Mouse (Mus musculus) midbrain, embryonic 11.5 days (tissue): ENCODE measurements around the gene Socs3. TPM values are rescaled to one million over a fixed set of nuclear protein-coding genes. Genes with fewer than 3 reads are reported as not detected.

ENCODE experiments used
- ATAC-seq: fragments of 200-750 bp; cut with Nextera tagmentation; 2 replicates; pipeline ENCODE4 v1.8.0; 2017; ENCODE audit warnings: moderate TSS enrichment, moderate library complexity; ENCODE audit not compliant: low FRiP score
- DNase-seq: peaks from one replicate; pipeline ENCODE4 v3.0.0; 2015; ENCODE audit warnings: low spot score; ENCODE audit errors: missing footprints
- H3K27ac ChIP-seq: fragments of 300-500 bp; sonication (generic); 2 replicates; pipeline ENCODE4 v1.5.1; 2014; ENCODE audit warnings: low read depth, low read length
- H3K27me3 ChIP-seq: fragments of 300-500 bp; sonication (generic); 2 replicates; pipeline ENCODE4 v1.6.1; 2014; ENCODE audit warnings: mild to moderate bottlenecking, low read length, moderate library complexity, mixed read lengths; ENCODE audit not compliant: control insufficient read depth, insufficient read depth
- H3K36me3 ChIP-seq: fragments of 300-500 bp; sonication (generic); 2 replicates; pipeline ENCODE4 v1.6.1; 2014; ENCODE audit warnings: mild to moderate bottlenecking, low read length, moderate library complexity, mixed read lengths; ENCODE audit not compliant: control insufficient read depth, insufficient read depth
- H3K4me1 ChIP-seq: fragments of 300-500 bp; sonication (generic); 2 replicates; pipeline ENCODE4 v1.6.1; 2014; ENCODE audit warnings: low read length; ENCODE audit not compliant: control insufficient read depth, insufficient read depth
- H3K4me2 ChIP-seq: fragments of 300-500 bp; sonication (generic); 2 replicates; pipeline ENCODE4 v1.6.1; 2014; ENCODE audit warnings: mild to moderate bottlenecking, moderate library complexity
- H3K4me3 ChIP-seq: fragments of 300-500 bp; sonication (generic); 2 replicates; pipeline ENCODE4 v1.5.1; 2014; ENCODE audit warnings: low read depth, low read length
- H3K9ac ChIP-seq: fragments of 300-500 bp; sonication (generic); 2 replicates; pipeline ENCODE4 v1.6.1; 2014; ENCODE audit warnings: low read length
- H3K9me3 ChIP-seq: fragments of 300-500 bp; sonication (generic); 2 replicates; pipeline ENCODE4 v1.6.1; 2016; ENCODE audit warnings: low read length; ENCODE audit not compliant: control insufficient read depth
- WGBS: fragments of 180-500 bp; shearing (Covaris S2); extraction: QIAGEN DNeasy Blood & Tissue Kit; methylation state at CpG from one replicate; pipeline ENCODE4 v1.1.7; 2014; 5-methylcytosine and 5-hydroxymethylcytosine counted together
- polyA plus RNA-seq: library from polyadenylated mRNA; unstranded; fragments of >200 nt; fragmentation: Nextera tagmentation; extraction: Ambion mirVana; gene quantifications from 2 replicates; pipeline ENCODE4 v1.2.1, GENCODE M21; 2014

The Socs3 gene
- polyA plus RNA-seq, 1 experiment from 2014 or later = 5.9 TPM

DNA sequence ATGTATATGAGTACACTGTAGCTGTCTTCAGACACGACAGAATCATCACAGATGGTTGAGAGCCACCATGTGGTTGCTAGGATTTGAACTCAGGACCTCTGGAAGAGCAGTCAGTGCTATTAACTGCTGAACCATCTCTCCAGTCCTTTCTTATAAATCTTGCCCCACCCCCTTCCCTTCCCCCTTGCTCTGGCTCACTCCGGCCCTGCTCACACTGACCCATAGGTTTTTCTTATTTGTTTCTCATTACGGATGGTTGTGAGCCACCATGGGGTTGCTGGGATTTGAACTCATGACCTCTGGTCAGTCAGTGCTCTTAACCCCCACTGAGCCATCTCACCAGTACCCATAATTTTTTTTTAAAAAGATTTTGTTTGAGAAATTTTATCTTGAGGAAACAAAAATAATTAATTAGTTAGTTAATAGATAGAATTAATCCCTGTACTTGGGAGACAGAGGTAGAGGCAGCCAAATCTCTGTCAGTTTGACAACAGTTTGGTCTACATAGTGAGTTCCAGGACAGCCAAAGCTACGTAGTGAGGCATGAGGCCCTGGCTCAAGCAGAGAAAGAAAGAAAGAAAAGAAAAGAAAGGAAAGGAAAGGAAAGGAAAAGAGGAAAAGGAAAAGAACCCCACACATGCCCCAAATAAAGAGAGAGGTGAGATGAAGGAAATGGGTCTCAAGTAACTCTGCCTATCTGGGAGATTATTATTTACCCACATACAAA, 30.7 kb downstream of the Socs3 start:
- H3K9ac ChIP-seq = no peak overlapping the region
- peak overlapping the region; percentile 77 for H3K27ac ChIP-seq
- no peak overlapping the region for H3K4me3 ChIP-seq
- H3K36me3 ChIP-seq = no peaks in the 10 kb centered on the region
- no peaks in the 10 kb centered on the region for H3K27me3 ChIP-seq
- ATAC-seq (0 out of 2 replicates have a peak, but pooled peaks have one; percentile 29), DNase-seq (peak; percentile 86)
- H3K4me1 ChIP-seq = peaks cover 36% of the 10 kb centered on the region
- no peaks in the 10 kb centered on the region for H3K9me3 ChIP-seq
- no peak overlapping the region for H3K4me2 ChIP-seq
- 14% methylated on average over 4 of the region's 4 CpGs for WGBS

DNA sequence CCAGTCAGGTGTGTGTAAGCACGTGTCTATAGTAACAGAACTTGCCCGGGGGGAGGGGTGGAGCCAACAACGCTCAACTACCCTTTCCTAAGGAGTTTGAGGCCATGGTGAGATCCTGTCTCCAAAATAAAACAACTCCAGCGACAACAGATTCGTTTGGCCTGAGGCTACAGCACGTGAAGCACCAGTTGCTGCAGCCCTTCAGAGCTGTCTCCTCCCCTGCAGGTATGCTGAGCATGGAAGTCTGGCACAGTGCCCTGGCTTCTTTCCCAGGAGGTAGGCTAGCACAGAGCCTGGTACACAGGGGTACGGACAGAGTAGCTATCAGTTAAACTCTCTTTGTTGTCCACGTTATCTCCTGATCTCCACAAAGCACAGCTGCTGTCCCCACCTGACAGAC, 33.6 kb downstream of the Socs3 start:
- H3K36me3 ChIP-seq = no peaks in the 10 kb centered on the region
- H3K9me3 ChIP-seq = no peaks in the 10 kb centered on the region
- H3K4me3 ChIP-seq = no peak overlapping the region
- no peak overlapping the region for H3K4me2 ChIP-seq
- peaks cover 6% of the 10 kb centered on the region for H3K27me3 ChIP-seq
- peaks cover 33% of the 10 kb centered on the region for H3K4me1 ChIP-seq
- WGBS = 56% methylated on average over 8 of the region's 8 CpGs
- H3K27ac ChIP-seq = no peak overlapping the region
- H3K9ac ChIP-seq = no peak overlapping the region
- ATAC-seq (no peak), DNase-seq (no peak)

DNA sequence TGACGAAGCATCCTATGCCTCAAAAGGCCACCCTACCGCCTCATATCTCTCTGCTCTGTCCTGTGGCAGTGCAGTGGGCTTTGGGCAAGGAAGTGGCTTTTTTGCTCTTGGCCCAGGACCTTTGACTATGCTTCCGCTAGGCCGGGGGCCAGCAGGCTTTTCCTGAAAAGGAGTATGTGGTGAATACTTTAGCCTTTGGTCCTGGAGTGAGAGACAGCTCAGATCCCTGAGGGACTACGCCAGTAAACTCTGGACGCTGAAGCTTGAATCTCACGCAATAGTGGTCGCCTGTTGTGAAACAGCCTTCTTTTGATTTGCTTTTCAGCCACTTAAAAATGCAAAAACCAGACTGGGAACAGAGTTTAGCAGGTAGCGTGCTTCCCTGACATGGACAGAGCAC, 34.2 kb downstream of the Socs3 start:
- peaks cover 33% of the 10 kb centered on the region for H3K4me1 ChIP-seq
- no peak overlapping the region for H3K27ac ChIP-seq
- ATAC-seq (no peak), DNase-seq (no peak)
- WGBS = 66% methylated on average over 9 of the region's 9 CpGs
- no peak overlapping the region for H3K9ac ChIP-seq
- H3K4me2 ChIP-seq = no peak overlapping the region
- H3K9me3 ChIP-seq = no peaks in the 10 kb centered on the region
- no peaks in the 10 kb centered on the region for H3K36me3 ChIP-seq
- no peak overlapping the region for H3K4me3 ChIP-seq
- peaks cover 12% of the 10 kb centered on the region for H3K27me3 ChIP-seq

DNA sequence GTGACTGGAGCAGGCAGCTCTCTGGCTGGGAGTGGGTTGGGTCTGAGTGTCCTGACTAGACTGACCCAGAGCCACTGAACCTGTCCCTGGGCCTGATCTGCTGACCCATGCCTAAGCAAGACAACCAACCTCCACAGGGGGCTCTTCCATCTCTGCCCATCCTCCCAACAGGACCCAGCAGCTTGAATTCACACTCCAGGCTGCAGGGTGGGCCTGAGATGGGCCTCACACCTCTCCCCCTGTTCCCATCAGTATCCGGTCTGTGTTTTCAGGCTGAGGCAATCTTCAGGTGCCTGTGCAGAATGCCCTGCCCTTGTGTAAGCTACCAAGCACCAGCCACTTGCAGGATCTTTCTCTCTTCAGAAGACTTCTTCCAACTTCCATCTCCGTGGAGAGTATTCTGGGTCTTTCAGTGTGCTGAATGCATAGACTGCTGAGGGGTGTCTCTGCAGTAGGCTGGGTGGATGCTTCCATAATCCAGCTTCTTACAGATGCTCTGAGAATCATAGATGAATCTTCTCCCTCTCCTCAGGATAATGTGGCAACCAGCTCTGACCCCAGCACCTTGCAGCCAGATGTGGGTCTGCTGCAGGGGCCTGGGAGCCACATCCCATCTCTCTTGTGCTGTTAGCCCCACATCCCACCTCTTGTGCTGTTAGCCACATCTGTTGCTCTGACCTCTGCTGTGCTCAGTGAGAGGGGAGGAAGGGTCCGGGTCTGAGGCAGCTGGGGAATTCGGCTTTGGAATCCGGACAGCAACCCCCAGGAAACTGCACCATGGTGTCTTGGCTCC, 35.1 kb downstream of the Socs3 start:
- Histone ChIP-seq H3K27me3 (peaks cover 18% of the 10 kb centered on the region), H3K36me3 (no peaks in the 10 kb centered on the region), H3K9me3 (no peaks in the 10 kb centered on the region), H3K27ac (no peak overlapping the region), H3K9ac (no peak overlapping the region), H3K4me3 (no peak overlapping the region), H3K4me1 (peaks cover 24% of the 10 kb centered on the region), H3K4me2 (no peak overlapping the region)
- no peak for DNase-seq
- 41% methylated on average over 5 of the region's 5 CpGs for WGBS
- no peak for ATAC-seq

DNA sequence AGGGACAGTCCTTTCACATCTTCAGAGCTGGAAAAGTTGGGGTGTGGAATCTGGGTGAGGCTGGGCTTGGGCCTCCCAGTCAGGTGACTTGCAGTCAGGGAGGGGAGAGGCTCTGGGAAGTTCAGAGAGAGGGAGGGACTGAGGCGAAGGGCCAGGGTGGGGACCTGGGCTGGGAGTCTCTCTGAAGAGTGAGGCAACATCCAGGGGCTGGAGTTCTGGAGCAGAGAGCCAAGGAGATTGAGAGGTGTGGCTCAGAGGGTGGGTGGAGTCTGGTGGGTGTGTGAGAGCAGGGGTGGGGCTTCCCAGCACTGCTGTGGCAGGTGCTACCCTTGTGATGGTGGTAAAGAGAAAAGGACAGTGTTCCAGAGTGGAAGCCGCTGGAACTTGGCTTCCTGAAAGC, 35.7 kb downstream of the Socs3 start:
- H3K36me3 ChIP-seq = no peaks in the 10 kb centered on the region
- no peak overlapping the region for H3K4me2 ChIP-seq
- H3K27me3 ChIP-seq = peaks cover 19% of the 10 kb centered on the region
- H3K27ac ChIP-seq = no peak overlapping the region
- DNase-seq (no peak), ATAC-seq (no peak)
- no peak overlapping the region for H3K9ac ChIP-seq
- no peaks in the 10 kb centered on the region for H3K9me3 ChIP-seq
- no peak overlapping the region for H3K4me3 ChIP-seq
- WGBS = 37% methylated on average over 2 of the region's 2 CpGs
- H3K4me1 ChIP-seq = peaks cover 19% of the 10 kb centered on the region

DNA sequence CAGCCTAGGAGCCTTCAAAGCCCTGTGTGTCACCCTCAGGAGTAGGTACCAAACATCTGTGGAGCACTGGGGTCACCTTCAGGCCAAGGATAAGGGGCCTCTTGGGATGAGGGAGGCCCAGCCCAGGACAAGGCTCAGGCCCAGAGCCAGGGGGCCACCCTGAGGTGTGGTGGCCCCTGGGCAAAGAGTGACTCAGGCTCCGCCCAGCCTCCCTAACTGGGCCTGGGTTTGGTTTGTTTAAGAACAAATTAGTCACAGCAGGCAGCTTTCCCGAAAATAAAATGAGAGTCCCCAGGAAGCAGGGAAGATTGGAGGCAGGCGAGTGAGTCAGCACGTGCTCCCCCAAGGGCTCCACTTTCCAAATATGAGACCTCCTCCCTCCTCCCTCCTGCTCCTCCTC, 37.7 kb downstream of the Socs3 start:
- ATAC-seq (no peak), DNase-seq (peak; percentile 88)
- 35% methylated on average over 4 of the region's 4 CpGs for WGBS
- H3K27me3 ChIP-seq = peaks cover 19% of the 10 kb centered on the region
- no peak overlapping the region for H3K27ac ChIP-seq
- H3K9ac ChIP-seq = no peak overlapping the region
- no peak overlapping the region for H3K4me3 ChIP-seq
- H3K36me3 ChIP-seq = no peaks in the 10 kb centered on the region
- H3K9me3 ChIP-seq = no peaks in the 10 kb centered on the region
- H3K4me2 ChIP-seq = no peak overlapping the region
- peaks cover 13% of the 10 kb centered on the region for H3K4me1 ChIP-seq

DNA sequence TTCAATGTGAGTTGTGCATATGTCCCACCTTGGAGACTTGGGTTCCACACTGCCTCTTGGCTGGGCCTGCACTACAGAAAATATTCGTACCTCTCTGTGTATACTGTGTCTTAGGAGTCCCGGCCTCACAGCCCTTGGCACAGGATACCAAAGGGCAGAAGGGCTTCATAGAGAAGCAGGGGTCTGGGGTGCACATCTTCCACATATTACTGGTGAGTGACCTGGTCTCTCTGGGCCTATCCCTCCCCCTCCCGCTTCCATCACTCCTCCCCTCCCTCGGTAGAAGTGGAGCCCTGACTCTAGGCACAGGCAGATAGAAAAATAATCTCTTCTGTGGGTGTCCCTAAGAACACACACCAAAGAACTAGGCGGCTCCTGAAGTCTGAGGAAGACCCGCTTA, 38.3 kb downstream of the Socs3 start:
- ATAC-seq = no peak
- WGBS = 46% methylated on average over 6 of the region's 6 CpGs
- peaks cover 13% of the 10 kb centered on the region for H3K4me1 ChIP-seq

DNA sequence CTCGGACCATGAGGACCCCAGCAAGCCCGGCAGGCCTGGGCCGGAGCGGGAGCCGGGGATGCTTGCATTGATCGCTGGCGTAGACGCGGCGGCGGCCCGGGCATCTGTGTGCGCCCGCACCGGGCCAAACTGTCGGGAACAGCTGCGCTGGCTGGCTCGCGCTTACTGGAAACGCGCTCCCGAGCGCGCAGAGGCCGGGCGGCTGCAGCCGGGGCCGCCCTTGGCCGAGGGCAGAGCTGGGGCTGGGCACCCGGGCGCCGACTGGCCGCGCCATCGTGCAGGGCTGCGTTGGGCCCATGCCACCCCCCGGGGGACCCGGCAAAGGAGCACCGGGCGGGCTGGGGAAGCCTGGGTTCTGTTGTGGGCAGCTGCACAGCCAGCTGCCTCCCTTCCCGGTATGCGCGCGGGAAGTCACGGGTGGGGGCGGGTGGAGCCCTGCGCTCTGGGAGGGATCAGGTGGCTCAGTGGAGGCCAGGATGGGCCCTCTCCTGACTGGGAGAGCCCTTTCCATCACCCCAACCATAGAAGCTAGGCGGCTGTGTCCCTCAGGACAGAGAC, 39.0 kb downstream of the Socs3 start:
- Histone ChIP-seq H3K9ac (peak overlapping the region; percentile 66), H3K36me3 (no peaks in the 10 kb centered on the region), H3K4me3 (peak overlapping the region; percentile 33), H3K27me3 (peaks cover 19% of the 10 kb centered on the region), H3K4me1 (peaks cover 13% of the 10 kb centered on the region), H3K4me2 (peak overlapping the region; percentile 80), H3K9me3 (no peaks in the 10 kb centered on the region), H3K27ac (no peak overlapping the region)
- peak; percentile 79 for ATAC-seq
- 2% methylated on average over 44 of the region's 48 CpGs for WGBS
- peak; percentile 96 for DNase-seq

More for the DNA sequence above, 38.3 kb downstream of the Socs3 start:
- no peak overlapping the region for H3K9ac ChIP-seq
- H3K4me3 ChIP-seq = no peak overlapping the region
- DNase-seq = peak; percentile 86
- peaks cover 19% of the 10 kb centered on the region for H3K27me3 ChIP-seq
- H3K36me3 ChIP-seq = no peaks in the 10 kb centered on the region
- no peaks in the 10 kb centered on the region for H3K9me3 ChIP-seq
- no peak overlapping the region for H3K27ac ChIP-seq
- no peak overlapping the region for H3K4me2 ChIP-seq

DNA sequence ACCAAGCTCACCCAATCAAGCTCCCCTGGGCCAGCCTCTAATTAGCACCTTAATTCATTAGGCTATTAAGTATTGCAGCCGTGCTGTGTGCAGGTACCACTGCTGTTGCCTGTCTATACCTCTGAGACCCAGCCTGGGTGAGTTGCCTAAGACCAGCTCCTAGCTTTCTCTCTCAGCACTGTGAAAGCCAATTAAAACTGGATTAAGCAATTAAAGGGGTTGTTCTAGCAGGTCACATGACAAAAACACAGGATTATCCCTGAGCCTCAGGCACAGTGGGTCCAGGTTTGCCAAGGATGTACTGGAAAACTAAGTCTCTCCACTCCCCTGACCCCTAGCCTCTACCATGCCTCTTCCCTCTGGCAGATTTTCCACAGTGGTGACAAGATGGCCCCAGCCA, 44.3 kb downstream of the Socs3 start:
- peaks cover 7% of the 10 kb centered on the region; the same call in 1 of the 2 replicates for H3K27me3 ChIP-seq
- DNase-seq (no peak), ATAC-seq (no peak)
- no peaks in the 10 kb centered on the region for H3K36me3 ChIP-seq
- no peak overlapping the region for H3K27ac ChIP-seq
- H3K4me3 ChIP-seq = no peak overlapping the region
- no peak overlapping the region for H3K9ac ChIP-seq
- 50% methylated on average over 1 of the region's 1 CpGs for WGBS
- no peaks in the 10 kb centered on the region for H3K4me1 ChIP-seq
- H3K9me3 ChIP-seq = no peaks in the 10 kb centered on the region
- H3K4me2 ChIP-seq = no peak overlapping the region
